8 mouse cellular contexts compared by ENCODE assay signal in the genomic region with DNA sequence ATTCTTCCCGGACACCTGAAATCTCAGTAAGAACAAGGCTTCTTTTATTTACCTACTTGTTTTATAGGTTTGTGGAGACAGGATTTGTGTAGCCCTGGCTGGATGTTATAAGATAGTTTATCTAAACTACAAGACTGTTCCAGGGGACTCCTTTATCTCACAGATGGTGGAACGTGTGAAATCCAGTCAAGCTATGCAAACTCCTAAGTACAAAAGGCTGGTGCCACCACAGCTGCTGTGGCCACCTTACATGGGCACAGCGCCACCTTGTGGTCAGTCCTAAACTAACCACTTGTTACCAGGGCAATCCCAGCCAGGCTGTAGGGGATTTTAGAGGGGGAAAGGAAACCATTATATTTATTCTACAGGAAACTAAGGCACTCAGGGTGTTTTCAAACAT. TPM values are rescaled to one million over a fixed set of nuclear protein-coding genes. Genes with fewer than 3 reads are reported as not detected.
A peak's percentile ranks its signal among the peaks of the same experiment; 100 is the strongest.
DNase-seq lines count a peak whose midpoint lies in the region; ATAC-seq lines count a peak whose summit lies in the region.

No protein-coding gene starts in this region.

- 25% methylated on average over 3 of the region's 3 CpGs for WGBS in embryonic facial prominence, embryonic 14.5 days

- no peaks in the 10 kb centered on the region for H3K27me3 ChIP-seq in embryonic facial prominence, embryonic 14.5 days (replicated peaks; ENCODE audit: control insufficient read depth, insufficient read depth, low read length)

- DNase-seq in ES-CJ7 (ENCODE audit: low read depth, low spot score), result peak; percentile 89
- peak; percentile 86 for DNase-seq in adrenal gland, postnatal 25 days
- DNase-seq in embryonic facial prominence, embryonic 14.5 days (ENCODE audit: low spot score), result peak; percentile 88
- peak; percentile 84 to 90 for DNase-seq in heart, postnatal 14 days
- DNase-seq in layer of hippocampus, postnatal 10 days (ENCODE audit: low spot score in 2 of 2), result peak; percentile 89
- peak; percentile 90 for DNase-seq in right cerebral cortex, postnatal 14 days
- peak; percentile 86 for DNase-seq in urinary bladder, postnatal 14 days (ENCODE audit: low spot score)

- H3K4me2 ChIP-seq in embryonic facial prominence, embryonic 14.5 days (ENCODE audit: low read depth, low read length), result no peak overlapping the region

- H3K9ac ChIP-seq in embryonic facial prominence, embryonic 14.5 days (ENCODE audit: low read depth, low read length), result no peak overlapping the region

- H3K36me3 ChIP-seq in embryonic facial prominence, embryonic 14.5 days (ENCODE audit: control insufficient read depth, insufficient read depth, low read length), result peaks cover 55% of the 10 kb centered on the region

- intact Hi-C loops in heart, postnatal 14 days (cut with DNase I), result loop anchor here (2.0 to 5.0 kb wide), 3 partner anchors 156 to 281 kb away; partner anchors contain the start of genes Best1, Fads3 and Rab3il1

- ATAC-seq in embryonic facial prominence, embryonic 14.5 days (ENCODE audit: low read depth), result peak; percentile 45; the same call in 1 of the 2 replicates
- ATAC-seq in megakaryocyte, adult 5-6 weeks (ENCODE audit: poor library complexity, severe bottlenecking), result peak; percentile 69

- no peak overlapping the region for H3K4me3 ChIP-seq in embryonic facial prominence, embryonic 14.5 days (ENCODE audit: low read depth, low read length)

- H3K9me3 ChIP-seq in embryonic facial prominence, embryonic 14.5 days (ENCODE audit: control insufficient read depth, low read length), result no peaks in the 10 kb centered on the region

- no peaks in the 10 kb centered on the region for H3K4me1 ChIP-seq in embryonic facial prominence, embryonic 14.5 days (ENCODE audit: control insufficient read depth, insufficient read depth, low read length)

- no peak overlapping the region for H3K27ac ChIP-seq in embryonic facial prominence, embryonic 14.5 days (replicated peaks; ENCODE audit: low read depth, low read length)

RNA-seq across cellular contexts. Expression of gene Tmem258, which starts 5.1 kb away (rescaled TPM):
- total RNA-seq in adrenal gland, postnatal 25 days (2021), result 141 and 171 TPM in 2 replicates
- 482 and 563 TPM in 2 replicates for polyA plus RNA-seq in embryonic facial prominence, embryonic 14.5 days (2014; fragmentation: Nextera tagmentation; extraction: Ambion mirVana)
- total RNA-seq in heart, postnatal 14 days (2021), result 100 to 1,000 TPM; 149 to 153 TPM
- total RNA-seq in layer of hippocampus, postnatal 10 days (2021), result 100 to 1,000 TPM in 1 of 2 experiments, 10 to 100 TPM in 1; 90.7 to 113 TPM
- 182 and 197 TPM in 2 replicates for total RNA-seq in megakaryocyte, adult 5-6 weeks (2015)
- 163 and 204 TPM in 2 replicates for total RNA-seq in megakaryocyte, adult 5-6 weeks (2017)

RNA-seq across cellular contexts. Expression of gene Fen1, which starts 5.2 kb away (rescaled TPM):
- total RNA-seq in adrenal gland, postnatal 25 days (2021), result 16.9 and 17.9 TPM in 2 replicates
- 52.7 and 63.0 TPM in 2 replicates for polyA plus RNA-seq in embryonic facial prominence, embryonic 14.5 days (2014; fragmentation: Nextera tagmentation; extraction: Ambion mirVana)
- total RNA-seq in heart, postnatal 14 days (2021), result 1 to 10 TPM; 5.4 to 8.1 TPM
- total RNA-seq in layer of hippocampus, postnatal 10 days (2021), result 10 to 100 TPM; 10.4 to 12.5 TPM
- 30.7 and 33.9 TPM in 2 replicates for total RNA-seq in megakaryocyte, adult 5-6 weeks (2015)
- 60.5 and 62.9 TPM in 2 replicates for total RNA-seq in megakaryocyte, adult 5-6 weeks (2017)

RNA-seq across cellular contexts. Expression of gene Fads1, which starts 16.0 kb away (rescaled TPM):
- total RNA-seq in adrenal gland, postnatal 25 days (2021), result 931 and 942 TPM in 2 replicates
- 73.6 and 79.5 TPM in 2 replicates for polyA plus RNA-seq in embryonic facial prominence, embryonic 14.5 days (2014; fragmentation: Nextera tagmentation; extraction: Ambion mirVana)
- total RNA-seq in heart, postnatal 14 days (2021), result 10 to 100 TPM; 23.4 to 23.5 TPM
- total RNA-seq in layer of hippocampus, postnatal 10 days (2021), result 100 to 1,000 TPM; 180 to 185 TPM
- 12.3 and 12.6 TPM in 2 replicates for total RNA-seq in megakaryocyte, adult 5-6 weeks (2015)
- total RNA-seq in megakaryocyte, adult 5-6 weeks (2017), result 5.3 and 9.6 TPM in 2 replicates

RNA-seq across cellular contexts. Expression of gene Myrf, which starts 41.8 kb away (rescaled TPM):
- 0.67 and 1.4 TPM in 2 replicates for total RNA-seq in adrenal gland, postnatal 25 days (2021)
- 0.87 and 0.96 TPM in 2 replicates for polyA plus RNA-seq in embryonic facial prominence, embryonic 14.5 days (2014; fragmentation: Nextera tagmentation; extraction: Ambion mirVana)
- total RNA-seq in heart, postnatal 14 days (2021), result 1 to 10 TPM; 7.6 to 7.7 TPM
- 1 to 10 TPM; 8.0 to 9.5 TPM for total RNA-seq in layer of hippocampus, postnatal 10 days (2021)
- 0.22 and 0.27 TPM in 2 replicates for total RNA-seq in megakaryocyte, adult 5-6 weeks (2015)
- 0.04 TPM in 1 of 2 replicates, not detected in the other for total RNA-seq in megakaryocyte, adult 5-6 weeks (2017)

Comparison
In these comparisons a context has a peak if more than half of its experiments do, and no peak if none do; other contexts are left out.
1. RNA of gene Fads1, which starts 16.0 kb away (total RNA-seq): 931 to 942 TPM in adrenal gland, postnatal 25 days and 180 to 185 TPM in layer of hippocampus, postnatal 10 days; 23.4 to 23.5 TPM in heart, postnatal 14 days and 5.3 to 12.6 TPM in megakaryocyte, adult 5-6 weeks; every median in the first group is over 4 times any median in the second.
2. Peak in every context shown above with its lines, with median percentiles within 50 percentile points of each other: DNase-seq.